Mouse (Mus musculus) adrenal gland, postnatal 10 days (tissue): Measurements from ENCODE around the gene Sirt2. TPM values are rescaled to one million over a fixed set of nuclear protein-coding genes. Genes with fewer than 3 reads are reported as not detected.

ENCODE experiments used
- DNase-seq: peaks from one replicate; pipeline ENCODE4 v3.0.0; 2021; ENCODE audit warnings: mixed read lengths
- long read RNA-seq, 2 experiments: library from polyadenylated mRNA; stranded (forward); transcript quantifications; one replicate each; pipeline ENCODE4 v2.0.0; 2021
- total RNA-seq, 2 experiments: library from RNA; stranded (reverse); gene quantifications; 2 replicates each; pipeline ENCODE4 v1.2.3; 2021

Sirt2 gene
- total RNA-seq = 10 to 100 TPM; 68.8 to 74.9 TPM
- long read RNA-seq, experiment 1, transcript Sirt2-202 (15 exons, 1,828 nt) = major isoform, 67 of 109 reads
- long read RNA-seq, experiment 1, transcript Sirt2-201 (16 exons, 1,843 nt) = minor isoform, 26 of 109 reads
- long read RNA-seq, experiment 1, partial matches to known transcripts = 8 of 109 reads
- long read RNA-seq, experiment 1, other reads (novel, unspliced or antisense) = 6 of 109 reads
- long read RNA-seq, experiment 2, transcript Sirt2-202 (15 exons, 1,828 nt) = major isoform, 35 of 57 reads
- long read RNA-seq, experiment 2, transcript Sirt2-201 (16 exons, 1,843 nt) = minor isoform, 11 of 57 reads
- long read RNA-seq, experiment 2, partial matches to known transcripts = 2 of 57 reads
- long read RNA-seq, experiment 2, other reads (novel, unspliced or antisense) = 7 of 57 reads

GRCm38 (mm10) chr7:28766173-28766879 is at the start of gene Sirt2:
Gene Sirt2 (plus strand): TSS chr7:28766735.
- peak; percentile 95 for DNase-seq

- DNase-seq = no peak
These were observed 48.8 kb upstream of the Sirt2 start for GRCm38 (mm10) chr7:28717726-28718125.

DNA sequence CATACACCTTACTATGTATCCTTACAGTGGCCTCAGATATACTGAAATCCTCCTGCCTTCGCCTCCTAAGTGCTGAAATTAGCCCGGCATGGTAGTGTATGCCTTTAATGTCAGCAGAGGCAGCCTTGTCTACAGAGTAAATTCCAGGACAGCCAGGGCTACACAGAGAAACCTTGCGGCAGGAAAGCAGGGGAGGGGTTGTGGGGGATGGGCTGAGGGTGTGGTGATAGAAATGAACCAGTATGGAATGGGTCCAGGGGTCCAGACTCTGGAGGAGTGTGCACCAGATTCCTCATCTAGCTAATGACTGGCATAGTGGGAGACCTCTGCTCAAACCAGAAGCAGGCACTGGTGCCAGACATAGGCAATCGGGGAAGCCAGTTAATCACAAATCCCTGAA is 47.4 kb upstream of the Sirt2 start:
- no peak for DNase-seq

DNA sequence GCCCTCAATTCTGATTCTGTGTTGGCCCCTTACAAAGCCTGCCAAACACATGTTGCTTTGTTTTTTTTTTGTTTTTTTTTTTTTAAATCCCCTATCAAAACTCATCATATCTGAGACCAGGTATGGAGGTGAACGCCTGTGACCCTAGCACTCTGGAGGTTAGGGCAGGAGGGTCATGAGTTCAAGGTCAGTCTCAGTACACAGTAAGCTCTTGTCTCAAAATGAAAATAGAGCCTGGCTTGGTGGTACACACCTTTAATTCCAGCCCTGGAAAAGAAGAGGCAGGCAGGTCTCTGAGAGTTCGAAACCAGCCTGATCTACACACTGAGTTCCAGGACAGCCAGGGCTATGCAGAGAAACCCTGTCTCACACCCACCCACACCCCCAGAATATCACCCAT is 46.9 kb upstream of the Sirt2 start:
- DNase-seq = no peak

DNA sequence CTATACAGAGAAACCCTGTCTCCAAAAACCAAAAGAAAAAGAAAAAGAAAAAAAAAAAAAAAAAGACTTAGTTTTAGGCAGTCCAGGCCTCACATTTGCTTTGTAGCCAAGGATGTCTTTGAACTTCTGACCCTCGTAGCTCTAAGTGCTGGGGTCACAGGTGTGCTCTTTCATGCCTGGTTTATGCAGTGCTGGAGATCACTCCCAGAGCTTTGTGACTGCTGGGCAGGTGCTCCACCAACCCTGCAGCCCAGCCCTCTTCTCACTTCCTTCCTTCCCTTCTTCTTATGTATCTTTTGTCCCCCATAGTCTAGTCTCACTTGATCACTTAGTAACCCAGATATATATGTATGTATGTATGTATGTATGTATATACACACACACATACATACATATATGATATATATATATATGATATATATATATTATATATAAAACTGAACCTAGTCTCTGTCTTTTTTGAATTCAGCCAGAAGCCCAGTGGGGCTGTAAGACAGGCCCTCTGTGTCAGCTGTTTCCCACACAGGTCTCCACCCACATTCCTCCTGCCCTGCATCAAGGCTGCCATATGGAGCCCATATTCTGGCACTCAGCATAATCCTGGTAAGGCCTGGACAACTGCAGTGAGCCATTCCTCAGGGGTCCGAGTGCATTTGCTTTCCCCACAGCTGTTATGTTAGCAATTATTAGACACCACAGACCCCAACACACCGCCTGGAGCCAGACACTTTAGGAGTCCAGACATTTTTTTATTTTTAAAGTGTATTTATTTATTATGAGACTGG is 45.6 kb upstream of the Sirt2 start:
- DNase-seq = no peak

GRCm38 (mm10) chr7:28722079-28722478 is 44.5 kb upstream of the Sirt2 start:
- DNase-seq = no peak

- DNase-seq = no peak
These were observed 41.9 kb upstream of the Sirt2 start for GRCm38 (mm10) chr7:28724613-28725012.

- peak; percentile 91 for DNase-seq
These were observed 39.9 kb upstream of the Sirt2 start for GRCm38 (mm10) chr7:28726600-28726999.

GRCm38 (mm10) chr7:28727649-28728340 is 38.7 kb upstream of the Sirt2 start:
- peak; percentile 44 for DNase-seq

GRCm38 (mm10) chr7:28732341-28733142 is 34.0 kb upstream of the Sirt2 start:
- DNase-seq = peak; percentile 90

DNA sequence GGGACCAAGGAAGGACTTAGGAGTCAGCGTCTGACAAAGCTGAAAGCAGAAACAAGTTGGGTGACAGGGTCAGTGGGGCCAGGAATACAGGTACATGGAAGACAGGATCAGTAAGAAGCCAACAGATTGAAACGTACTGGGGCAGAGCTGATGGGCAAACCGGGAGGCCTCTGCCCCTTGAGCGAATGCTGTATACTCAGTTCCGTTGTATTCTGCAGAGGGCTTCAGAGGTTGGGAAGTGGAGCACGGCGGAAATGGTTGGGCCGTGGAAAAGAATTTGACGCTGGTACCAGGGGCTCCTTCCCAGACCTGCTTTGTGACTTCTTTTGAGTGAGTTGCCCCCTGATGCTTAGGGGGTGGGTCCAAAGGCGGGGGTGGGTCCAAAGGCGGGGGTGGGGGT is 33.3 kb upstream of the Sirt2 start:
- DNase-seq = no peak

GRCm38 (mm10) chr7:28735701-28736100 is 30.8 kb upstream of the Sirt2 start:
- no peak for DNase-seq

DNA sequence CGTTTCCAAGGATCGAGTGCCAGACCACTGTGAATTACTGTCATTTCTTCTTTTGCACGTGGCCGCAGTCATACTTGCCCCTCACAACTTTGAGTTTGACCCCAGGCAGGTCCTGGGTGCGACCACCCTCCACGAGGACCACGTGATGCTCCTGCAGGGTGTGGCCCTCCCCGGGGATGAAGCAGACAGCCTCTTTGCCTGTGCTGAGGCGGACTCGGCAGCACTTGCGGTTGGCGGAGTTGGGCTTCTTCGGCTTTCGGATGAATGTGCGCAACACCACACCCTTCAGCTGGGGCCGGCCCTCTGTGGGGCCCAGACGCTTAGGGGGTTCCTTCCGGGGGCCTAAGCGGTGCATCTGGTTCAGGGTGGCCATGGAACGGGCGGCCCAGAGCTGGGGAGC is 26.7 kb upstream of the Sirt2 start:
- DNase-seq = no peak

GRCm38 (mm10) chr7:28740949-28741348 is 25.6 kb upstream of the Sirt2 start:
- no peak for DNase-seq

GRCm38 (mm10) chr7:28741368-28741708 is 25.2 kb upstream of the Sirt2 start:
- DNase-seq = no peak

- peak; percentile 95 for DNase-seq
These were observed 24.7 kb upstream of the Sirt2 start, which contains the start of the genes Mrps12 and Sars2 for GRCm38 (mm10) chr7:28741709-28742438. Gene Mrps12 (minus strand): TSS chr7:28741820. Gene Sars2 (plus strand): TSS chr7:28741992.

GRCm38 (mm10) chr7:28749935-28750334 is 16.6 kb upstream of the Sirt2 start:
- no peak for DNase-seq

DNA sequence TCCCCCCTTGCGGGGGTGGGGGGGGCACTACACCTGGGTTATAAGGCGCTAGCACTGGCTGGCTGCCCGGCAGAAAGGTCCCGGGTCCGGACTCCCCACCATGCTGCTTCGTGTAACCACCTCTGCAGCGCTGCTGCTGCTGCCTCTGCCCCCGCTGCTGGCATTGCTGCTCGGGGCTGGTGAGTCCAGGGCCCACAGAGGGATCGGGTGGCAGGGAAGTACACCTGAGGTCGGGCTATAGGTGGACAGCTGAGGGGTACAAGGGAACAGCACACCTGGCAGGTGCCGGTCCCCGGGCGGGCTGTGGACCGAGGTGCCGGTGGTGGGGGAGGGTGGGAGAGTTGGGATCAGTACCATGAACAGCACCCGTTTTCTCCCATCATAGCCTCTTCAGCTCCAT is 10.5 kb upstream of the Sirt2 start, which contains the start of gene Ccer2:
TSS of gene Ccer2 (plus strand) at position 96 of the 400 bp plus-strand sequence.
- DNase-seq = no peak

DNA sequence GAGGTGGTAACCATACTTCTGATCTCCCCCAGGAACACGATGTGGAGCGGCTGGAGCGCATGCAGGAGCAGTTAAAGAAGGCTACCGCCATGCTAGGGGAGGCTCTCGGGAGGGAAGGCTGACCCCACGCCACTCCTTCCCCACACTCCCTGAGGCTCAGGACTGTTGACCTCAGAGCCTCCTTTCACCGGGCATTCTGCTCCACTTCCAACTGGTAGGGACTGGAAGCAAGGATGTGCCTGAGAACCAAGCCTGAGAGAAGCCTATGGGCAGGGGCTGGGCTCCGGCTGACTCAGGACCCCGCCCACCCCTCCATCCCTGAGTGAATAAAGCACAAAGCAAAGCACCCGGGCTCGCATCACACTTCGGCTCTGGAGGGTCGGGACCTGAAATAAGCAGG is 7.9 kb upstream of the Sirt2 start:
- DNase-seq = no peak

GRCm38 (mm10) chr7:28761907-28762306 is 4.6 kb upstream of the Sirt2 start:
- no peak for DNase-seq

DNA sequence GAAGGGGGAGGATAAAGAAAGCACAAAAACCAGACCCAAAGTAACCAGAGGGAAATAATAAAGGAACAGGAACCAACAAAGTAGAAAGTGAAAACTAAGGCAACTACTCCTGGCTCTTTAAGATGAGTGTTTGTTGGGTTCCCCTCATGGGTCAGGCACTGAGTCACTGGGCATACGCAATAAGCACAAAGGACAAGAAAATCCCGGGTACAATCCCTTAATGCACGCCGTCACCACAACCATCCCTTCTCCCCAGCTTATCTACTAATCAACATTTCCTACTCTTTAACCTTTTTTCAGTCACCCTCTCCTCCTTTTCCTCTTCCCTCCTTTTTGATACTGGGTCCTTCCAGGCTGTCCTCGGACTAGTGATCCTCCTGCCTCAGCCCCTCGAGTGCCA is 1.3 kb upstream of the Sirt2 start:
- DNase-seq = no peak
